Mouse (Mus musculus): ENCODE results near the gene Ggcx.
A peak's percentile ranks its signal among the peaks of the same experiment; 100 is the strongest.

Ggcx gene

GRCm38 (mm10) chr6:72414076-72414756 lies at the start of gene Ggcx:
Ggcx (plus strand) TSS chr6:72414308.
- peak; percentile 91 to 95 for DNase-seq (ENCODE audit: low spot score in 2 of 2)

- DNase-seq (ENCODE audit: low spot score in 2 of 2): no peak
Observed at GRCm38 (mm10) chr6:72364985-72365384, 49.1 kb upstream of the Ggcx start.

GRCm38 (mm10) chr6:72366304-72366703 lies 47.8 kb upstream of the Ggcx start:
- DNase-seq (ENCODE audit: low spot score in 2 of 2): no peak

DNA sequence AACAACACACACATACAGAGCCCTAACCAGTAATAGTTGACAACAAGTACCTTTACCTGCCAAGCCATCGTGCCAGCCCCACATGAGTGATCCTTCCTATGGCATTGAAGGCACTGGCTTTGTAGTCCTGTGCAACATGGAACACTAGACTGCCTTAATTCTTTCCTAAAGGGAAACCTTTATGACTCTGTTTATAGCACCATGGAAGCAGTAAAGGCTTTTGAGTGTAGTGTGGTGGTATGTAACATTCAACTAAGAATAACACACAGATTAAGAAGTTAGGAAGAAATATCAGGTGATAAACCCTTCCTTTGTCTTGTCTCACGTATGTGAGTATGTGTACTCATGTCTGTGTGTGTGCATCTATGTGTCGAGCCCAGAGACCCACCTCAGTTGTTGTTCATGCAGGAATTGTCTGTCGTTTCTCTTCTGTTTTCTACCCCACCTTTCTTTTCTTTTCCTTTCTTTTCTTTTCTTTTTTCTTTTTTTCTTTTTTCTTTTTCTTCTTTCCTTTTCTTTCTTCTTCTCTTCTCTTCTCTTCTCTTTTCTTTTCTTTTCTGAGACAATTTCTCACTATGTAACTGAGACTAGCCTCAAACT lies 47.2 kb upstream of the Ggcx start, which contains the start of gene Rnf181:
Rnf181 (minus strand) TSS at position 113 of the 600 bp plus-strand sequence.
- DNase-seq (ENCODE audit: low spot score in 2 of 2): no peak

DNA sequence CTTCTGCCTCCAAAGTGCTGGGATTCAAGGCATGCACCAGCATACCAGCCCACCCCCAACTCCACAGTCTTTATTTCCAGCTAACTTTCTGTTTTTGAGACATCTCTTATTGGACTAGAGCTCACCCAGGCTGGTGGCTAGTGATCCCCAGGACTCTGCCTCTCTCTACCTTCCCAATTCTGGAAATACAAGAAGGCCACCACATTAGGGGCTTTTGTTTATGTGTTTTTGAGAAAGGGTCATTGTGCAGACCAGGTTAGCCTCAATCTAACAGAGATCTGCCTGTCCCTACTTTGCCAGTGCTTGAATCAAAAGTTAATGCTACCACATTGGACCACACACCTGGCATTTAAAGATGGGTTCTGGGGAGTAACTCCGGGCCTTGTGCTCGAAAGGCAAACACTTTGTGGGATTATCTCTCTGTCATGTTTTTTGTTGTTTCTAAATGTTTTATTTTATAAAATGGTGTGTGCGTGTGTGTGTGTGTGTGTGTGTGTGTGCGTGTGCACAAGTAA lies 46.6 kb upstream of the Ggcx start:
- DNase-seq (ENCODE audit: low spot score in 2 of 2): no peak

DNA sequence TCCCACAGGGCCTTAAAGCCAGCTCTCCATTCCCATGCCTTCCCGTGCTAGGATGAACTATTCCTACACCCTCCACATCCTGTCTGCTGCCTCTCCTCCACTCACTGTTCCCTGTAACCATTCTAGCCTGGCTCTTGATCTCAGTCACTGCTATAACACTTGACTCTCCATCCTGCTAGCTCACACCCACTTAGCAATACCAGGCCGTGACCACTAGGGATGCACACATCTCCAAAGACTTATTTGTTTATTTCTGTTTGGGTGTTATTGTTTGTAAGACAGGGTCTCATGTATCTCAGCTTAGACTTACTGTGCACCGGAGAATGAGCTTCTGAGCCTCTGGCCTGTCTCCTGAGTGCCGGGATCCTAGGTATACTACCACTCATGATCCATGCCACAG lies 44.6 kb upstream of the Ggcx start:
- DNase-seq (ENCODE audit: low spot score in 2 of 2): no peak

DNA sequence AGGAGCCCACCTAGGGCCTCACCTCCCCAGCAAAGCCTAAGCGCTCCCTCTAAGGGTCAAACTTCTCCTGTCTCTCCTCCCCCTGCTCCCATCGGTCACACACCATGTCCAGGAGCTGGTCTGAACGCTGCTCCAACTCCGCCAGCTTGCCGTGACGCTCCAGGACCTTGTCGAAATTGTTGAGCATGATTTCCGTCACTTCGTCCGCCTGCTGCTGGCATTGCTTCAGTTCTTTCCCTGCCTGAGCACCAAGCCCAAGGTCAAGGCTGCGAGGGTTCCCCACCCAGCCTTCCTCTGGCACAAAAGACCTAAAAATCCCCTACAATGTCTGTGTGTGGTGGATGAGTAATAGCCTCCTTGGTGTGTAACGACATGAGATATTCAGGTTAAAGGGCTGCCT lies 44.0 kb upstream of the Ggcx start:
- no peak for DNase-seq (ENCODE audit: low spot score in 2 of 2)

DNA sequence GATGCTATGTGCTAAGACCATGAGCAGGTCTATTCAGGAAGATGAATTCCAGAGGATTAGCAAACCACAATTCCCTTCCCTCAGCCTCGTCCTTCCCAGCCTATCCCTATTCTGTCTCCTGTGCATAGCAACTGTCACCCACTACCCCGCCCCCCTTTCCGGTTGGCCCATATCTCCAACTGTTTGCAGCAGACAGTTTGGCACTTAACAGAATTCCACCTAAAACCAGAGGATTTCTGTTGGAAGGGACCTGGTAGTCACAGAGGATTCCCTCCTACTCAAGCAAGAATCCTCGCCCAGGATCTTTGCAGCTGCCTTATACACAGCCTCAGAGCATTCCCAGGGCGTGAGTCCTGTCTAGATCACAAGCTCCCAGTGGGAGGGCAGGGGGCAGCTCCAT lies 43.0 kb upstream of the Ggcx start:
- no peak for DNase-seq (ENCODE audit: low spot score in 2 of 2)

GRCm38 (mm10) chr6:72371571-72371970 lies 42.5 kb upstream of the Ggcx start:
- no peak for DNase-seq (ENCODE audit: low spot score in 2 of 2)

DNA sequence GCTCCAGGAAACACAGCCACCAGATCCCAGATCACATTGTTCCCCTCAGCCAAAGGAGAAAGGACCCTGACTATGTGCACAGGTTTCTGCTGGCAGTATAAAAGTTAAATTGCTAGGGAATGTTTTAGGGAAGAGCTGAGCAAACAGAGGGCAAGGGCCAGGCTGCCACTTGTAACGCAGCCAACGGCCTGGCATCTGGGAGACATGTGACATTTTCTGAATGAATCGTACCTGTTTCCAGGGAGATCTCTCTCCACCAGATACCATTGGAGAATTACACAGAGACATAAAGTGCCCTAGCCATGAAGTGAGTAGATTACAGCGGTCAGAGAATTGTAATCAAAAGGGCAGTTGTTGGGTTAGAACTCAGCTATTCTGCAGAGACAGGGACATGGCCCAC lies 40.9 kb upstream of the Ggcx start:
- DNase-seq (ENCODE audit: low spot score in 2 of 2): no peak

DNA sequence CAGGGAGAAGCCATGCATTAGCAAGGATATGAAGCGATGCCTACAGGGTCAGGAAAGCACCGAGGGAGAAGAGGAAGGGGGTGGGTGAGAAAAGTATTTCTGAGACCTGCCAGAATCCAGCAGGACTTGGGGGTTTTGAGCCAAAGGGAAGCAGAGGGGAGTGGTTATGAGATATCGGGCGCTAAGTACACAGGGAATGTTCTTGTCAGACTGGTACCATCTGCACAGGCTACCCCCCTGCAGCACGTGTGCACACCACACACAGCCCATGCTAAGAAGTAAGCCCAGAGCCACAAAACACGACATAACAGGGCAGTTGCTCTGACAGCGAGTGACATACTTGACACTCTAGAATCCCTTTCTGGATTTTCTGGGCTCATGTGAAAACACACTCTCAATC lies 39.9 kb upstream of the Ggcx start:
- no peak for DNase-seq (ENCODE audit: low spot score in 2 of 2)

DNA sequence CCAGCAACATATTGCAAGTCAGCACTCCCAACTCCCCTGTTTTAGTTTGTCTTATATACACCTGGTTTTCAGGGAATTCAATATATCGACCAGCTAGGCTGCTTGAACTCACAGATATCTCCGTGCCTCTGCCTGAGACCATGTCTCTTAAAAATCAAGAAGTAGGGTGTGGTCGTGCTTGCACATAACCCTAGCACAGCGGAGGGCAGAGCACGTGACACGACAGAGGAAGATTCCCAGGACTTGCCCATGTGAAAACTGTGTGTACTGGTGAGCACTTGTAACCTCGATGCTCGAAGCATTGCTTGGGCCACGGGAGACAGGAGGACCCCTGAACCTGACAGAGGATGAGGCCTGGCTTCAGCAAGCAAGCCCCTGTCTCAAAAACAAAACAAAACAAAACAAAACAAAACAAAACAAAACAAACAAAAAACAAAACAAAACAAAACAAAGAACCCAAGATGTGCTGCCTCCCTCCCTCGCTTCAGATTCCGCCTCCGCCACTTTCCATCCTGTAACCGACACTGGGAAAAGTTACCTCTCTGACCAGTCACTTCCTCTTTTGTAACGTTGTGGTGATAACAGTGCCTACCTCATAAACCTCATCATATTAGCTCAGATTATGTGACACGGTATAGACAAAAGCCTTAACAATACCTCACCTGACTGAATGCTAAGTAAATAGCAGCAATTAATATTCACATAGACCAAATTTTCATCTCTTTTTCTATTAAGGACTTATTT lies 39.1 kb upstream of the Ggcx start:
- DNase-seq (ENCODE audit: low spot score in 2 of 2): no peak

GRCm38 (mm10) chr6:72378510-72379234 lies 35.4 kb upstream of the Ggcx start:
- DNase-seq (ENCODE audit: low spot score in 2 of 2): no peak

GRCm38 (mm10) chr6:72379377-72380130 lies 34.6 kb upstream of the Ggcx start:
- no peak for DNase-seq (ENCODE audit: low spot score in 2 of 2)

- peak; percentile 74 to 75 for DNase-seq (ENCODE audit: low spot score in 2 of 2)
Observed at GRCm38 (mm10) chr6:72380131-72380770, 33.9 kb upstream of the Ggcx start, which contains the start of gene Vamp5. Vamp5 (minus strand) TSS chr6:72380468.

DNA sequence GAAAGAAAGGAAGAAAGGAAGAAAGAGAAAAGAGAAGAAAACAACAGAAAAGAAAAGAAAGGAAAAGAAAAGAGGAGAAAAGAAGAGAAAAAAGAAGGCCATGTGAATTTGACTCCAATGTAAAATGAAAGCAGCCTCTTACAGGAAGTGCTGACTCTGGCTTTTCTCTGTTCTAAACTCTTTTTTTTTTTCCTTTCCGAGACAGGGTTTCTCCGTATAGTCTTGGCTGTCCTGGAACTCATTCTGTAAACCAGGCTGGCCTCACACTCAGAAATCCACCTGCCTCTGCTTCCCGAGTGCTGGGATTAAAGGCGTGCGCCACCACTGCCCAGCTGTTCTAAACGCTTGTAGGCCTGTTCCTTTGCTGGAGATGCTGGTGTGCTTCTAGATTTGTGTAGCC lies 31.6 kb upstream of the Ggcx start:
- DNase-seq (ENCODE audit: low spot score in 2 of 2): no peak

DNA sequence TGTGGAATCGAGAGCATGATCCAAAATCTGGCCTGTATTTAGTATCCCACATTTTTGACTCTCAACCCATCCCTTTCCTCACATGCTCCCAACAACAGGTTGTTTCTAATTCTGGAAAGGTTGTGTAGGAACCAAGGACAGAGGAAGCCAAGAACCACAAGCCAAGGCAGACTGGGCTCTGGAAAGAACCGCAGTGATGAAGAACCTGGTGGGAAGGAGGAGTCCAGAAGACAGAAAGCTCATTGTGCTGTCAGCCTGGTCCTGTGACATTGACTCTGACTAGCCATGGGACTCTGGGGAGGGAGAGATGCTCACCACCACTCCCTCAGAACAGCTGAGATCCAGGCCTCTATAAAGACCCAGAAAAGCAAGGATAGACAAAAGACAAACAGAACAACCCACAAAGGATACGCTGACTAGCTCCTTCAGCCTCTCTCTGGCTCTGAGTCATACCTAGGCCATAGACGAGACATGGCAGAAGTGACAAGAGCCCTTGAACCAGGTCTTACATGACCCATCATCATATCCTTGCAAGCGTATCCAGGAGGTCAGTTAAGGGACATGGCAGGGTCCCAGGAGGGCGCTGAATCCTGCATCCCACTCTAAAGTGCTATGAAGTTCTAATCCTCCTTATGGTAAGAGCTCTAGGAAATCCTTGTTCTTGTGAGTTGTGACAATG lies 30.8 kb upstream of the Ggcx start:
- no peak for DNase-seq (ENCODE audit: low spot score in 2 of 2)

GRCm38 (mm10) chr6:72383952-72384351 lies 30.2 kb upstream of the Ggcx start:
- DNase-seq (ENCODE audit: low spot score in 2 of 2): no peak

DNA sequence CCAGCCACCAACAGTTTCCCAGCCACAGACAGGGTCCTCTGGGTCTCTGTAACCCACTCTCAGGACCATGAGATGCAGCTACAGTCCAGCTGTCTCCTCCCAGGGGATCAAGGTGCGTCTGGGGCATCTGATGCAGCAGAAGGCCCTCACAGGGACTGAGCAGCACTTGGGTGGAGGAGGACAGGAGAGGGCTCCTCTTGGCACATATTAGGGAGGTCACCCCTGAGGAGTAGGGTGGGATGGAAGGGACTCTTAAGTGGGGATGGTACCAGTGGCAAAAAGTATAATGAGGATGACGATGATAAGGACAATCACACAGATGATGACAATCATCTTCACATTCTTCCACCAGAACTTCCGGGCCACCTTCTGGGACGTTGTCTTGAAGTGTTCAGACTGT lies 28.9 kb upstream of the Ggcx start:
- DNase-seq (ENCODE audit: low spot score in 2 of 2): no peak

DNA sequence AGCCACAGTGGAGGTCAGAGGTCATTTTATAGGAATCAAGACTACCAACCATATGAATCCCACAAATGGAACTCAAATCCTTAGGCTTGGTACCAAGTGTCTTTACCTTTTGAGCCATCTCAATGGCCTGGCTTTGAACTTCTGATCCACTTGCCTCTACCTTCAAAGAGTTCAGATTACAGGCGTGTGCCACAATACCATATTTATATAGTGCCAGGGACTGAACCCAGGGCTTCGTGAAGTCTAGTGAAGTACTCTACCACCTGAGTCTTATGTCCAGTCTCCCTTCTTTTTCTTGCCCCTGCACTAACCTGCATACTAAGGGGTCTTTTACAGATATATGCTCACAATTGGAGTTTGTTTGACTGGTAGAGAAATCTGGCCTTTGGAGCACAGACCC lies 27.5 kb upstream of the Ggcx start:
- no peak for DNase-seq (ENCODE audit: low spot score in 2 of 2)
